Mouse (Mus musculus) layer of hippocampus, postnatal 25 days (tissue): ENCODE data around the gene Eif4e3. TPM values are rescaled to one million over a fixed set of nuclear protein-coding genes. Genes with fewer than 3 reads are reported as not detected.

Experiments
- DNase-seq, 2 experiments: peaks; one replicate each; pipeline ENCODE4 v3.0.0; 2022; ENCODE audit warnings: mixed read lengths in 2 of 2, low spot score in 1 of 2; ENCODE audit errors: extremely low spot score in 1 of 2
- total RNA-seq, 2 experiments: library from RNA; stranded (reverse); gene quantifications; 2 replicates each; pipeline ENCODE4 v1.2.3; 2021

The Eif4e3 gene
- total RNA-seq: 10 to 100 TPM; 21.0 to 21.5 TPM

GRCm38 (mm10) chr6:99666318-99667171, at the start of gene Eif4e3, which contains the start of gene Gm20696:
Gene Eif4e3, minus strand, starts transcription at chr6:99666771.
Gene Gm20696, minus strand, starts transcription at chr6:99666797.
- DNase-seq: no peak

DNA sequence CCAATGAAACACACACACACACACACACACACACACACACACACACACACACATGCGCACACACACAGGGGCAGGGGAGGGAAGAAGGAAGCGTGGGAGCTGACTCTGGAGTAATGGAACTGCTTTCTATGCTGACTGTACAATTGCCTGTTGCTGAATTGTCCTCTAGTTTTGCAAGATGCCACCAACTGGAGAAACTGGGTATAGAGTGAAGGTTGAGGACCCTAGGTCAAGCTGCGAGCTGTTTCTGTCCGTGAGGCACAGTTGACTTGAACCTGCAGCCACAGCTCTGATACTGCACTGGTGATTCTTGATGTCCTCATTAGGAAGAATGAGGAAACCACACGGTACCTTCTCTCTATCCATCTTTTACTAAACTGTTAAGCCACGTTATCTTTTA, 49.3 kb upstream of the Eif4e3 start:
- no peak for DNase-seq

GRCm38 (mm10) chr6:99715191-99715590, 48.6 kb upstream of the Eif4e3 start:
- no peak for DNase-seq

GRCm38 (mm10) chr6:99713256-99713655, 46.7 kb upstream of the Eif4e3 start:
- DNase-seq: no peak

DNA sequence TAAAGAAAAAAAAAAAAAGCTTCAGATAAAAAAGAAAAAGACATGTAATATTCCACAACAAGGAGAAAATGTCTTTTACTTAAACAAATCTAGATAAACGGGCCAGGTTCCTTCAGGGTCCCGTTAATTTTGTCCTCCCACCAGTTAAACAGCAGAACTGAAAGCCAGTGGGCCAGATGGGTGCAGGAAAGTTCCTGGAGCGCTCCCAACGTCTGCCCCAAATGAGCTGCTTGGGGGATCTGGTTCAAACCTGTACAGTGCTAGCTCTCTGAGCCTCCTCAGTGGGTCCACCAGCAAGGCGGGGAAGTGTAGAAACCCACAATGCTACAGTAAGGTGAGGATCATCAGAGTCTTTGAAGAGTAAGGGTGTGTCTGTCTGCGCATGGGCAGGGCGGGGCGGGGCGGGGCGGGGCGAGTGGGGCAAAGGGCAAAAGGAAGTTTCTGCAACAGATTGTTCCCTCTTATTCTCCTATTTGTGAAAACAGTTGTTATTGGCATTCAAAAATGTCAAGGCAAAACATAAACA, 45.1 kb upstream of the Eif4e3 start:
- no peak for DNase-seq

- DNase-seq: no peak
Measured at GRCm38 (mm10) chr6:99700484-99700883, 33.9 kb upstream of the Eif4e3 start.

DNA sequence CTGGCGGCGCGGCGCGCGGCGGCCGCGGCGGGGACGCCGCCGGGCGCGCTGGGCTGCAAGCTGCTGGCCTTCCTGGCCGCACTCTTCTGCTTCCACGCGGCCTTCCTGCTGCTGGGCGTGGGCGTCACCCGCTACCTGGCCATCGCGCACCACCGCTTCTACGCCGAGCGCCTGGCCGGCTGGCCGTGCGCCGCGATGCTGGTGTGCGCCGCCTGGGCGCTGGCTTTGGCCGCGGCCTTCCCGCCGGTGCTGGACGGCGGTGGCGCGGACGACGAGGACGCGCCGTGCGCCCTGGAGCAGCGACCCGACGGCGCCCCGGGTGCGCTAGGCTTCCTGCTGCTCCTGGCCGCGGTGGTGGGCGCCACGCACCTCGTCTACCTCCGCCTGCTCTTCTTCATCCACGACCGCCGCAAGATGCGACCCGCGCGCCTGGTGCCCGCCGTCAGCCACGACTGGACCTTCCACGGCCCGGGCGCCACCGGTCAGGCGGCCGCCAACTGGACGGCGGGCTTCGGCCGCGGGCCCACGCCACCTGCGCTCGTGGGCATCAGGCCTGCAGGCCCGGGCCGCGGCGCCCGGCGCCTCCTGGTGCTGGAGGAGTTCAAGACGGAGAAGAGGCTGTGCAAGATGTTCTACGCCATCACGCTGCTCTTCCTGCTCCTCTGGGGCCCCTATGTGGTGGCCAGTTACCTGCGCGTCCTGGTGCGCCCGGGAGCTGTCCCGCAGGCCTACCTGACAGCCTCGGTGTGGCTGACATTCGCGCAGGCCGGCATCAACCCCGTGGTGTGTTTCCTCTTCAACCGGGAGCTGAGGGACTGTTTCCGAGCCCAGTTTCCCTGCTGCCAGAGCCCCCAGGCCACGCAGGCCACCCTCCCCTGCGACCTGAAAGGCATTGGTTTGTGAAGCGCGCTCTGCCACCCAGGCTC, 26.6 kb upstream of the Eif4e3 start:
- peak in 1 of 2 experiments; percentile 35 for DNase-seq

GRCm38 (mm10) chr6:99692206-99692915, 25.8 kb upstream of the Eif4e3 start, which contains the start of gene Gpr27:
Gene Gpr27, plus strand, starts transcription at chr6:99692679.
- peak; percentile 28 to 51 for DNase-seq

- DNase-seq: no peak
Measured at GRCm38 (mm10) chr6:99691666-99692205, 25.2 kb upstream of the Eif4e3 start.

DNA sequence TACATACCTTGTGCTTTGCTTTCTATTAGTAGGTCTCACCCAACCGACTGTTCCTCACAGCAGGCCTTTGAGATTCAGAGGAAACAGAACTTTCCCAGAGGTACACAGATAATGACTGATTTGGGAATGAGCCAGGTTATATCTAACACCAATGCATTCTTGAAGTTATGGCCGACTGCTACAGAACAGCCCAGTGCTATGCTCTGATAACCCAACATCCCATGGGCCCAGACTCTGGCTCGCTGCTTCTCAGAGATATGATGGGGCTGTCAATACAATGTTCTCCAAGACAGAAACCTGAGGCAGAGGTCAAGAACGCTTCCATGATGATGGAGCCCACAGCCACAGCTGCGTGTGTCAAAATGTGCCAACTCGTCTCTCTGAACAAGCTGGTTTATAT, 21.9 kb upstream of the Eif4e3 start:
- no peak for DNase-seq

DNA sequence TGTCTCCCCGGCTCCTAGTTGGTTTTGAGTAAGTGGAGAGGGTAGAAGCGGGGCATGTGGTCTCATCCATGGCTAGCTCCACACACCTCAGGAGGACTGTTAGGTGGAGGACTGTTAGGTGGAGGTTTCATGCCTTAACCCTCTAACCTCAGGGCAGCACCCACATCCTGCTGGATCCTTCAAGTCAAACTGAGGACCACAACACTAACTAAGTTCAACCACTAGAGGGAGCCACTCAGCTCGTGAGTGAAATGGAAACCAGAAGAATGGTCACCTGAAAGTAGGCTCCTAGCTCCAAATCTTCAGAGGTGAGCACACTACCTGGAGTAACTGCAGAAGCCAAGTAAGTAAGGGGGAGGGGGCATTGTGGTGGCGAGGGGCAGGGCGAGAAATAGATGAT, 18.3 kb upstream of the Eif4e3 start:
- no peak for DNase-seq

GRCm38 (mm10) chr6:99683974-99684373, 17.4 kb upstream of the Eif4e3 start:
- no peak for DNase-seq

DNA sequence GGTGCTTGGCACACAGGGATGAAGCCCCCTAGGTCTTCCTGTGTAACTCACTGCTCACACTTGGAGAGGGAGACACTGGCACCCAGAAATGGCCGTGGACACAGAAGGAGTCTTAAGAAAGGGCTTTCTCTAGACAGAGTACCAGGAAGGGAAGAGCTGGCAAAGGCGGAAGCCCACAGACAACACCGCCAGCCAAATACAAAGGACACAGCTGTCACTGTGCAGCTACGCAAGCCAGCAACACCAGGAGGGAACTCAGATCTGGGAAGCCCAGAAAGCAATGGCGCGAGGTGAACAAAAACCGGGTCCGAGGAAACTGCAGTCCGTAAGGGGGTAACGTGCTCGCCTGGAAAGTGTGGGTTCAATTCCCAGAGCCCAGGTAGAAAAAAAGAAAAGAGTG, 11.5 kb upstream of the Eif4e3 start:
- no peak for DNase-seq

GRCm38 (mm10) chr6:99677325-99677724, 10.8 kb upstream of the Eif4e3 start:
- DNase-seq: no peak

DNA sequence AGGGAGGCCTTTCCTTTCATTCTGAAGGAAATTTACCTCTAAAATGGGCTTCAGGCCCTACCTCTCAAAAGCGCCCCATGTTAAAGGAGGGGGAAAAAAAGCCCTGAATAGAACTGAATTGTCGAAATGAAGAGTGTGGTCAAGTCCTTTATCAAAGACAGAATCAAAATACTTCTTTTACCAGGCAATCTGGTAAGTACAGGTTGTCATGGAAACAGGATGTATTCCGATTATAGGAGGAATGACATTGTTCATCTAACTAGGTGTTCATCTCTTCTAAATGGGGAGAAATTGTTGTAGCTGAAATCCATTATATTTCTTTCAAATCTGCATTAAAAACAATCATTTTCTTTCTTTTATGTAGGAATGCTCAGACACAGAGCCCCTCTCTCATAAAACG, 7.9 kb upstream of the Eif4e3 start:
- DNase-seq: no peak

GRCm38 (mm10) chr6:99671768-99672167, 5.2 kb upstream of the Eif4e3 start:
- no peak for DNase-seq

DNA sequence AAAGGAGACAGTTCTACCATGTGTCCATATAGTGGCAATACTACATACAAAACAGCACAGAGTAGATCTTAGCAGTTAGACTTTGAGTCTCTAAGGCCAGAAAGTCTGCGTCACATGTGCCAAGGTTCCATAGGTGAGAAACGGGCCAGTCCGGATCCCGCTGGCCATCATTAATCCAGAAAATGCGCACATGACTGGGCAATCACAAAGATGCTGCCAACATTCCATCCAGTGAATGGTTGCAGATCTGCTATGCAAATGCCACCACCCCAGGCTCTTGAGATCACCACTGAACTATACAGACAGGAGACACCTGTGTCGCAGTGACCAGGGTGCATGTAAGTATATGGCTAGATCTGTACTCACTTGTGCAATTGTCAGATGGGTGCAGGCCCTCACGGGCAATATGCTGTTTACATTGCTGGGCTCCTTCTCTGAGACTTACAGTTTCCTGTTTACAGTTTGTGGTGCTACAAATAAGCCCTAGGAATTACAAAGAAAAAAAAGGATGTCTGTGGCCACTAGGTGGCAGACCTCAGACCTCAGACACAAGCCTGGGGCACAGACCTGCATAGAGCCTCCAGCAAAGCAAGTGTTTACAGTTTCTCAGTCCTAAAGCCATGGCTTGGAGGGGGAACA, 4.0 kb upstream of the Eif4e3 start:
- DNase-seq: peak in 1 of 2 experiments; percentile 50

- DNase-seq: peak; percentile 81 to 82
Measured at GRCm38 (mm10) chr6:99669481-99670325, 3.1 kb upstream of the Eif4e3 start.

DNA sequence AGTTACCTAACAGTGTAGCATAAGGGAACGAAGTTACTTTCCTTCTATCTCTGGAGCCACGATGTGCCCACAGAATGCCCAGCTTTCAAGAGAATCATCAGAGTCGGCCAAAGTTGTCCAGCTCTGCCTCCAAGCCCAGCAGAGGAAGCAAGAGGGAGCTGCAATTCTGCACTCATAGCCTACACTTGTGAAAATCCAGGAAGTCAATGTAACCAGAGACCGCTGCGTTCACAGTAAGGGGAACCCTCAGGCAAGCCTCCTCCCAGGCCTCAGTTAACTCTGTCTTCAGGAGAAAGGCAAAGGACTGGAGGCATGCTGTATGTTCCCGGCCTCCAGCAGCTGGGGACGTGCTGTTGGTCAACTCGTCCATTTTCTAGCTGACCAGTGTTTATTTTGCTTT, 719 bp upstream of the Eif4e3 start:
- DNase-seq: no peak
